Mouse (Mus musculus) heart, postnatal 0 days (tissue): Measurements from ENCODE around the gene Tmed1.

ENCODE experiments used
- CTCF ChIP-seq: IDR thresholded peaks from 2 replicates; pipeline ENCODE4 v1.5.1; 2016; ENCODE audit warnings: antibody characterized with exemption, control low read depth, low read depth
- EP300 ChIP-seq: IDR thresholded peaks from 2 replicates; pipeline ENCODE4 v1.6.1; 2016; ENCODE audit warnings: antibody characterized with exemption, low read depth

DNA sequence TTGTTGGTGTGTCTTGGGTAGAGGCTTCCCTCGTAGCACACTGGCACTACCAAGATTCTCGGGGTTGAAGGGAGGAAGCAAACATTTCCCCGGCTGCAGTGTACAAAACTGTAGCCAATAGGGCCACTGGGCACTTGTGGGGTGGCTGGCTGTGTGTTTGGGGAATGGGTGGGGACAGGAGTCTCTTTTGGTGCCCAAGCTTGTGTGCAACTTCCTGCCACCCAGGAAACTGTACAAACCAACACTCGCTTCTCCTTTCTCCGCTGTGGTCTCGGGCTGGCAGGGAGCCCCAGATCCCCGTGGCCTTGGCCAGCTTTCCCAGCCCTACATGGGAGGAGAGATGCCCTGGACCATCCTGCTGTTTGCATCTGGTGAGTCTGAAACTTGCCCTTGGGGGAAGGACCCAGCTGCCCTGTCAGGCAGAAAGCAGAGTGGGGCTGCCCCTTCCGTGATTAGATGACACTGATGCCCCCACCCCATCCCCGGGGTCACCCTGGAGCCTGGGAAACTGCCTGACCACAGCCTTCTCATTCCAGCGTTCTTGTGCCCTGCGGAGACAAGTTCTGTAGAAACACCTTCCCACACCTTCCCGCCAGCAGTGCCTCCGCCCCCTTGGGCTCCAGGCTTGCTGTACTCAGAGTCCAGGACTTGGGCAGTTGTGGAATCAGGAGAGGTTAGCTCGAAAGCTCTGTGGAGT, 16.0 kb upstream of the Tmed1 start, which contains the start of gene AB124611:
- TF ChIP-seq EP300, result no peak
- TF ChIP-seq CTCF, result no peak
